Mouse (Mus musculus): ENCODE results near the gene Ten1. TPM values are rescaled to one million over a fixed set of nuclear protein-coding genes. Genes with fewer than 3 reads are reported as not detected.
A peak's percentile ranks its signal among the peaks of the same experiment; 100 is the strongest.

Ten1 gene
- 20.2 and 30.0 TPM in 2 replicates for polyA plus RNA-seq (2011; ENCODE audit: insufficient read depth, insufficient read length, low replicate concordance, missing spikeins)

- WGBS = under 1% methylated on average over 62 of the region's 62 CpGs
- TF ChIP-seq POLR2A (IDR thresholded peaks at IDR 0.05; ENCODE audit: borderline replicate concordance, control insufficient read depth, low read depth, low read length) = peak; percentile 94
- TF ChIP-seq CTCF (IDR thresholded peaks at IDR 0.05; ENCODE audit: control insufficient read depth, insufficient read depth, low read length) = no peak
- H3K4me1 ChIP-seq (ENCODE audit: control insufficient read depth, insufficient read depth, low read length) = peaks cover 1% of the 10 kb centered on the region
Measured at GRCm38 (mm10) chr11:116198639-116199531, at the start of gene Ten1, which contains the start of gene Acox1. TSS of gene Ten1 (plus strand) at chr11:116198855. TSS of gene Acox1 (minus strand) at chr11:116199045.

DNA sequence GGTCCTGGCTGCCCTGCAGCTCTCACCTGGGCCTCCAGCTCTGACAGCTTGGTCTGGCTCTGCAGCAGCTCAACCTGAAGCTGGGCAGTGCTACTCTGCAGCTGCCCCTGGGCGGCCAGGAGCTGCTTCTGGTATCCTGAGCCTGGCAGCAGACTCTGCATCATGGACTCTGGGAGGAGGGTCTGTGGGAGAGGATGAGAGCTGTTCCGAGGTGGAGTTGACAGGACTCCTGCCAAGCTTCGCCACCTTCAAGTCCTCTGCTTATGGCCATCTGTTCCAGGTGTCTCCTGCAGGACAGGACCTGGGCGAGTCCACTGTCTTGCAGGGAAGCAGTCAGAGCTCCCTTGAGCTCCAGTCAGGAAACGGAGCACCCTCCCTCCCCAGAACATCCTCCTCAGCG, 49.3 kb upstream of the Ten1 start:
- H3K4me3 ChIP-seq (replicated peaks; ENCODE audit: control insufficient read depth, low read depth, low read length) = no peak overlapping the region
- WGBS = 94% methylated on average over 6 of the region's 6 CpGs
- peaks cover 4% of the 10 kb centered on the region; the same call in 1 of the 2 replicates for H3K4me1 ChIP-seq (ENCODE audit: control insufficient read depth, insufficient read depth, low read length)
- TF ChIP-seq CTCF (IDR thresholded peaks at IDR 0.05; ENCODE audit: control insufficient read depth, insufficient read depth, low read length) (no peak), POLR2A (IDR thresholded peaks at IDR 0.05; ENCODE audit: borderline replicate concordance, control insufficient read depth, low read depth, low read length) (no peak)
- no peak overlapping the region for H3K27ac ChIP-seq (ENCODE audit: control insufficient read depth, insufficient read depth, low read depth, low read length, poor library complexity)

More at GRCm38 (mm10) chr11:116198639-116199531, at the start of gene Ten1, which contains the start of gene Acox1:
- Histone ChIP-seq H3K4me3 (replicated peaks; ENCODE audit: control insufficient read depth, low read depth, low read length) (peak within 1 kb of the TSS; percentile 100), H3K27ac (ENCODE audit: control insufficient read depth, insufficient read depth, low read depth, low read length, poor library complexity) (peak within 1 kb of the TSS; percentile 89)

- 58% methylated on average over 2 of the region's 2 CpGs for WGBS
- Histone ChIP-seq H3K4me1 (ENCODE audit: control insufficient read depth, insufficient read depth, low read length) (peaks cover 4% of the 10 kb centered on the region; the same call in 1 of the 2 replicates), H3K27ac (ENCODE audit: control insufficient read depth, insufficient read depth, low read depth, low read length, poor library complexity) (peak overlapping the region; percentile 5; the same call in 1 of the 2 replicates), H3K4me3 (replicated peaks; ENCODE audit: control insufficient read depth, low read depth, low read length) (no peak overlapping the region)
- TF ChIP-seq POLR2A (IDR thresholded peaks at IDR 0.05; ENCODE audit: borderline replicate concordance, control insufficient read depth, low read depth, low read length) (no peak), CTCF (IDR thresholded peaks at IDR 0.05; ENCODE audit: control insufficient read depth, insufficient read depth, low read length) (no peak)
Measured at GRCm38 (mm10) chr11:116150960-116151359, 47.7 kb upstream of the Ten1 start.

GRCm38 (mm10) chr11:116161312-116161711, 37.3 kb upstream of the Ten1 start:
- H3K27ac ChIP-seq (ENCODE audit: control insufficient read depth, insufficient read depth, low read depth, low read length, poor library complexity) = no peak overlapping the region
- H3K4me3 ChIP-seq (replicated peaks; ENCODE audit: control insufficient read depth, low read depth, low read length) = no peak overlapping the region
- WGBS = 90% methylated on average over 12 of the region's 12 CpGs
- TF ChIP-seq CTCF (IDR thresholded peaks at IDR 0.05; ENCODE audit: control insufficient read depth, insufficient read depth, low read length) (no peak), POLR2A (IDR thresholded peaks at IDR 0.05; ENCODE audit: borderline replicate concordance, control insufficient read depth, low read depth, low read length) (no peak)
- no peaks in the 10 kb centered on the region for H3K4me1 ChIP-seq (ENCODE audit: control insufficient read depth, insufficient read depth, low read length)

GRCm38 (mm10) chr11:116162146-116162545, 36.5 kb upstream of the Ten1 start:
- Histone ChIP-seq H3K4me3 (replicated peaks; ENCODE audit: control insufficient read depth, low read depth, low read length) (no peak overlapping the region), H3K27ac (ENCODE audit: control insufficient read depth, insufficient read depth, low read depth, low read length, poor library complexity) (no peak overlapping the region), H3K4me1 (ENCODE audit: control insufficient read depth, insufficient read depth, low read length) (no peaks in the 10 kb centered on the region)
- WGBS = 86% methylated on average over 10 of the region's 10 CpGs
- no peak for TF ChIP-seq POLR2A (IDR thresholded peaks at IDR 0.05; ENCODE audit: borderline replicate concordance, control insufficient read depth, low read depth, low read length)
- TF ChIP-seq CTCF (IDR thresholded peaks at IDR 0.05; ENCODE audit: control insufficient read depth, insufficient read depth, low read length) = no peak

DNA sequence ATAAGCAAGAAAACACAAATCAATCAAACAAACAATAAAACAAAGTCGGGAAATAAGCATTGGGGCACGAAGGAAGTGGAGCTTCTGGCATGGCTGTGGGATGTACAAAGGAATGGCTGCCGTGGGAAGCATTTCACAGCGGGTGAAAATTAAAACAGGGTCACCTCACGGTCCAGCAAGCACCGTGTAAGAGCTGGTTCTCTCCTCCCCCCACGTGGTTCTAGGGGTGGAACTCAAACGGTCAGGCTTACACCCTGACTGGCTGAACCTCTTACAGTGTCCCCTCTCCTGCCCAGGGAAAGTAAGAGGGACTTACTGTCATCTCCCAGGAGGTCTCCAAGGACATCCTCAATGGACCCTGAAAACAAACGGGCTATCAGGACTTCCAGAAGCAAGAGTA, 35.7 kb upstream of the Ten1 start:
- Histone ChIP-seq H3K4me3 (replicated peaks; ENCODE audit: control insufficient read depth, low read depth, low read length) (no peak overlapping the region), H3K27ac (ENCODE audit: control insufficient read depth, insufficient read depth, low read depth, low read length, poor library complexity) (no peak overlapping the region), H3K4me1 (ENCODE audit: control insufficient read depth, insufficient read depth, low read length) (no peaks in the 10 kb centered on the region)
- no peak for TF ChIP-seq POLR2A (IDR thresholded peaks at IDR 0.05; ENCODE audit: borderline replicate concordance, control insufficient read depth, low read depth, low read length)
- no peak for TF ChIP-seq CTCF (IDR thresholded peaks at IDR 0.05; ENCODE audit: control insufficient read depth, insufficient read depth, low read length)
- 78% methylated on average over 9 of the region's 9 CpGs for WGBS

DNA sequence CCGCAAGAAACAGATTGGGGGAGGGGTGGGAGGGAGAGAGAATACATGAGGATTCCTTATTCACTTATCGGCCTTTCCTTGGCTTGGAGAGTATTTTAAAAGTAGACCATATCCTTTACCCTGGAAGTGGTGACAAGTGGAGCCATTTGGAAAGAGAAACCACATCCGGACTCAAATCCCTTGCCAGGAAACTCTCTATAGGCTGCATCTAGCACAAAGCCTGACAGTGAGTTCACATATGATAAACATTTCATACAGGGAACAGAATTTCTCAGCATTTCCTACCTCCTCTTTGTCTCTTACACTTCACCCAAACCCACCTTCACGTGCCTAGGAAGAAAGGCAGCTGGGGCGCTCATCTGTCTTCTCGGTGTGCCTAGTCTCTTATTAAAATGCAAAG, 31.4 kb upstream of the Ten1 start:
- Histone ChIP-seq H3K27ac (ENCODE audit: control insufficient read depth, insufficient read depth, low read depth, low read length, poor library complexity) (no peak overlapping the region), H3K4me1 (ENCODE audit: control insufficient read depth, insufficient read depth, low read length) (no peaks in the 10 kb centered on the region), H3K4me3 (replicated peaks; ENCODE audit: control insufficient read depth, low read depth, low read length) (peak overlapping the region; percentile 85)
- WGBS = 17% methylated on average over 6 of the region's 6 CpGs
- TF ChIP-seq POLR2A (IDR thresholded peaks at IDR 0.05; ENCODE audit: borderline replicate concordance, control insufficient read depth, low read depth, low read length) (no peak), CTCF (IDR thresholded peaks at IDR 0.05; ENCODE audit: control insufficient read depth, insufficient read depth, low read length) (no peak)

DNA sequence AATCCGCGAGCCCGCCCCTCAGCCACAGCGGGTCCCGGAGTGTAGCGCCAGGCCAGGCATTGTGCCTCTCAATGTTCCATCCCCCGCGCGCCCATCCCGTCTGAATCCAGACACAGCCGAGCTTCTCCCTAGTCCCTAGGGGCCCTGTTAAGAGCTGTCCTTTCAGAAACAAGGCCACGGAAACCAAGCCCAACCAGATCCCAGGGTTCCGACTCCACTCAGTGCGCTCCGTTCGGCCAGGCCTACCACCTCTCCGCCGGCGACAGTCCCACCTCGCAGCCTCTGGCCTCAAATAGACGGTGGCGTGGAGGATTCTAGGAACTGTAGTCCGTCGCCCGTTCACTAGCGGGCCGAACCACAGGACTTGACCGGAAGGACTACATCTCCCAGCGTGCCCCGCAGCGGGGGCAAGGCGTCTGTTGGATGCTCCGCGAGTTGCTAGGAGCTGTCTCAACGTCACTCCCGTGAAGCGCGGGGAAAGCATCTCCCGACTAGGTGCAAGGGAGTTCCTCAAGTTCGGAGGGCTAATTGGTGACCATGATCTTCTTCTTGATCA, 30.7 kb upstream of the Ten1 start, which contains the start of gene Fbf1:
Gene Fbf1, minus strand, starts transcription at position 283 of the 556 bp plus-strand sequence.
- Histone ChIP-seq H3K27ac (ENCODE audit: control insufficient read depth, insufficient read depth, low read depth, low read length, poor library complexity) (no peak within 1 kb of the TSS), H3K4me3 (replicated peaks; ENCODE audit: control insufficient read depth, low read depth, low read length) (peak within 1 kb of the TSS; percentile 85), H3K4me1 (ENCODE audit: control insufficient read depth, insufficient read depth, low read length) (no peaks in the 10 kb centered on the region)
- WGBS = under 1% methylated on average over 40 of the region's 40 CpGs
- TF ChIP-seq POLR2A (IDR thresholded peaks at IDR 0.05; ENCODE audit: borderline replicate concordance, control insufficient read depth, low read depth, low read length) (peak; percentile 70; the same call in 1 of the 2 replicates), CTCF (IDR thresholded peaks at IDR 0.05; ENCODE audit: control insufficient read depth, insufficient read depth, low read length) (no peak)

All from bone marrow, adult 2 months (tissue).